Mouse (Mus musculus): Measurements from ENCODE around the gene Cmtm8.
A peak's percentile ranks its signal among the peaks of the same experiment; 100 is the strongest.

Cmtm8 gene

GRCm38 (mm10) chr9:114818918-114819317 lies 25.0 kb downstream of the Cmtm8 start:
- no peak for DNase-seq

- no peak for DNase-seq
Measured at GRCm38 (mm10) chr9:114817012-114817411, 26.9 kb downstream of the Cmtm8 start.

- DNase-seq = no peak
Measured at GRCm38 (mm10) chr9:114816121-114816520, 27.8 kb downstream of the Cmtm8 start.

GRCm38 (mm10) chr9:114815315-114815714 lies 28.6 kb downstream of the Cmtm8 start:
- DNase-seq = no peak

- DNase-seq = no peak
Measured at GRCm38 (mm10) chr9:114812001-114812400, 32.0 kb downstream of the Cmtm8 start.

- no peak for DNase-seq
Measured at GRCm38 (mm10) chr9:114810837-114811236, 33.1 kb downstream of the Cmtm8 start.

- DNase-seq = no peak
Measured at GRCm38 (mm10) chr9:114808671-114809070, 35.3 kb downstream of the Cmtm8 start.

GRCm38 (mm10) chr9:114807261-114807660 lies 36.7 kb downstream of the Cmtm8 start:
- DNase-seq = no peak

- DNase-seq = peak; percentile 72
Measured at GRCm38 (mm10) chr9:114805151-114805671, 38.7 kb downstream of the Cmtm8 start.

- no peak for DNase-seq
Measured at GRCm38 (mm10) chr9:114802191-114802590, 41.8 kb downstream of the Cmtm8 start.

GRCm38 (mm10) chr9:114801301-114801700 lies 42.7 kb downstream of the Cmtm8 start:
- DNase-seq = no peak

GRCm38 (mm10) chr9:114799498-114800107 lies 44.4 kb downstream of the Cmtm8 start:
- DNase-seq = no peak

GRCm38 (mm10) chr9:114798845-114799244 lies 45.1 kb downstream of the Cmtm8 start:
- no peak for DNase-seq

GRCm38 (mm10) chr9:114797329-114798004 lies 46.5 kb downstream of the Cmtm8 start:
- DNase-seq = peak; percentile 83

GRCm38 (mm10) chr9:114796473-114797050 lies 47.4 kb downstream of the Cmtm8 start:
- DNase-seq = no peak

- no peak for DNase-seq
Measured at GRCm38 (mm10) chr9:114794491-114794890, 49.5 kb downstream of the Cmtm8 start.

GRCm38 (mm10) chr9:114793764-114794295 lies 50.1 kb downstream of the Cmtm8 start:
- DNase-seq = no peak

- DNase-seq = no peak
Measured at GRCm38 (mm10) chr9:114789989-114790388, 54.0 kb downstream of the Cmtm8 start.

GRCm38 (mm10) chr9:114789557-114789956 lies 54.4 kb downstream of the Cmtm8 start:
- no peak for DNase-seq

GRCm38 (mm10) chr9:114788697-114789096 lies 55.3 kb downstream of the Cmtm8 start:
- no peak for DNase-seq

GRCm38 (mm10) chr9:114787716-114788115 lies 56.2 kb downstream of the Cmtm8 start:
- no peak for DNase-seq

GRCm38 (mm10) chr9:114787134-114787533 lies 56.8 kb downstream of the Cmtm8 start:
- DNase-seq = no peak

GRCm38 (mm10) chr9:114785432-114786125 lies 58.4 kb downstream of the Cmtm8 start:
- no peak for DNase-seq

Measured in right cerebral cortex, adult 18-20 months (tissue).